Mouse (Mus musculus): ENCODE results near the gene Ppp1r27. TPM values are rescaled to one million over a fixed set of nuclear protein-coding genes. Genes with fewer than 3 reads are reported as not detected.
A peak's percentile ranks its signal among the peaks of the same experiment; 100 is the strongest.

The Ppp1r27 gene
- total RNA-seq, 2 experiments from 2014 or later, result 1.3 TPM; not detected in 1

- no peak for ATAC-seq (replicated peaks; ENCODE audit: poor library complexity)
Observed at GRCm38 (mm10) chr11:120548786-120549167, 2.2 kb downstream of the Ppp1r27 start.

GRCm38 (mm10) chr11:120548214-120548613 is 2.7 kb downstream of the Ppp1r27 start:
- ATAC-seq (replicated peaks; ENCODE audit: poor library complexity), result no peak

- peak; percentile 62 for ATAC-seq (replicated peaks; ENCODE audit: poor library complexity)
Observed at GRCm38 (mm10) chr11:120547469-120547868, 3.5 kb downstream of the Ppp1r27 start.

GRCm38 (mm10) chr11:120545964-120546363 is 5.0 kb downstream of the Ppp1r27 start:
- ATAC-seq (replicated peaks; ENCODE audit: poor library complexity), result no peak

- no peak for ATAC-seq (replicated peaks; ENCODE audit: poor library complexity)
Observed at GRCm38 (mm10) chr11:120542376-120542775, 8.6 kb downstream of the Ppp1r27 start.

GRCm38 (mm10) chr11:120541907-120542306 is 9.0 kb downstream of the Ppp1r27 start:
- ATAC-seq (replicated peaks; ENCODE audit: poor library complexity), result peak; percentile 29; the same call in 1 of the 2 replicates

- no peak for ATAC-seq (replicated peaks; ENCODE audit: poor library complexity)
Observed at GRCm38 (mm10) chr11:120539285-120540014, 11.5 kb downstream of the Ppp1r27 start.

GRCm38 (mm10) chr11:120538955-120539284 is 12.0 kb downstream of the Ppp1r27 start:
- peak; percentile 74 for ATAC-seq (replicated peaks; ENCODE audit: poor library complexity)

GRCm38 (mm10) chr11:120538485-120538884 is 12.4 kb downstream of the Ppp1r27 start:
- no peak for ATAC-seq (replicated peaks; ENCODE audit: poor library complexity)

- ATAC-seq (replicated peaks; ENCODE audit: poor library complexity), result no peak
Observed at GRCm38 (mm10) chr11:120535804-120536203, 15.1 kb downstream of the Ppp1r27 start.

GRCm38 (mm10) chr11:120535145-120535544 is 15.8 kb downstream of the Ppp1r27 start:
- ATAC-seq (replicated peaks; ENCODE audit: poor library complexity), result no peak

GRCm38 (mm10) chr11:120534093-120534492 is 16.8 kb downstream of the Ppp1r27 start:
- ATAC-seq (replicated peaks; ENCODE audit: poor library complexity), result no peak

- no peak for ATAC-seq (replicated peaks; ENCODE audit: poor library complexity)
Observed at GRCm38 (mm10) chr11:120531646-120532045, 19.3 kb downstream of the Ppp1r27 start.

GRCm38 (mm10) chr11:120530085-120530964 is 20.6 kb downstream of the Ppp1r27 start, which contains the start of gene Gcgr:
Gcgr (plus strand) TSS chr11:120530699.
- ATAC-seq (replicated peaks; ENCODE audit: poor library complexity), result peak; percentile 36; the same call in 1 of the 2 replicates

- ATAC-seq (replicated peaks; ENCODE audit: poor library complexity), result no peak
Observed at GRCm38 (mm10) chr11:120528903-120529302, 22.0 kb downstream of the Ppp1r27 start.

GRCm38 (mm10) chr11:120527690-120528354 is 23.1 kb downstream of the Ppp1r27 start:
- peak; percentile 49 for ATAC-seq (replicated peaks; ENCODE audit: poor library complexity)

GRCm38 (mm10) chr11:120525959-120526358 is 25.0 kb downstream of the Ppp1r27 start:
- ATAC-seq (replicated peaks; ENCODE audit: poor library complexity), result peak; percentile 78

- no peak for ATAC-seq (replicated peaks; ENCODE audit: poor library complexity)
Observed at GRCm38 (mm10) chr11:120522581-120522980, 28.4 kb downstream of the Ppp1r27 start.

GRCm38 (mm10) chr11:120520967-120521540 is 29.9 kb downstream of the Ppp1r27 start:
- ATAC-seq (replicated peaks; ENCODE audit: poor library complexity), result no peak

GRCm38 (mm10) chr11:120520498-120520897 is 30.4 kb downstream of the Ppp1r27 start:
- ATAC-seq (replicated peaks; ENCODE audit: poor library complexity), result no peak

- ATAC-seq (replicated peaks; ENCODE audit: poor library complexity), result peak; percentile 62
Observed at GRCm38 (mm10) chr11:120519738-120520137, 31.2 kb downstream of the Ppp1r27 start.

Measured in megakaryocyte progenitor cell, adult 5-6 weeks (primary cell).